Mouse (Mus musculus): ENCODE results near the gene H2-T22. TPM values are rescaled to one million over a fixed set of nuclear protein-coding genes. Genes with fewer than 3 reads are reported as not detected.

H2-T22 gene
- 87.9 to 100 TPM (median 90.8 TPM) in 4 replicates for total RNA-seq (2023; ENCODE audit: inconsistent age)

GRCm38 (mm10) chr17:36042610-36043169 is at the start of gene H2-T22, which contains the start of gene Gm6034:
Gene H2-T22 (minus strand): TSS chr17:36042747.
Gene Gm6034 (plus strand): TSS chr17:36042961.

GRCm38 (mm10) chr17:36058362-36058761 is 15.8 kb upstream of the H2-T22 start, which contains the start of gene Gm11127:
Gene Gm11127 (minus strand): TSS chr17:36058371.

DNA sequence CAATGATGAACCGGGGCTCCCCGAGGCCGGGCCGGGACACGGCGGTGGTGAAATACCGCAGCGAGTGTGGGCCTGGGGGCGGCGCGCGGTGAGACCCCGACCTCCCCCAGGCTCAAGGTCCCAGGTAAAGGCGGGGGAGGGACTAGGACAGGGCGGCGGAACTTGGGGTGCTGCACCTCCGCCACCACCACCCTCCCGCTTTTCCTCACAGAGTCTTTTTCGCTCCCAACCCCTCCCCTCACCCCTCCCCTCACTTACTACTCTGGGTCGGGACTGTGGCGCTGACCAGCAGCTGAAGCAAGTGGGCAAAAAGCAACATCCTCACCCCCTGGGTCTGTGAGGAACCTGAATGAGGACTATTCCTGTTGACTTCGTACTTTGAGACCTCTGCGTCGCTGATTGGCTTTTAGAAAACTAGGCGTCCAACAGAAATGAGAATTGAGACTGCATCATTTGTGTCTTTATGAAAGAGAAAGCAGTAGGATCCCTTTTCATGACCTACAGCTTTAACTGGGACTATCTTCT is 10.1 kb downstream of the H2-T22 start, which contains the start of gene H2-T23:
Gene H2-T23, minus strand, starts transcription at position 505 of the 525 bp plus-strand sequence.

GRCm38 (mm10) chr17:36020191-36021073 is 22.1 kb downstream of the H2-T22 start, which contains the start of gene H2-T24:
Gene H2-T24 (minus strand): TSS chr17:36020560.

Other genes starting within 250 kb of the H2-T22 start
- 0.63 to 0.99 TPM (median 0.78 TPM) in 3 of 4 replicates, not detected in the other for gene Ier3, start 221.1 kb downstream of the H2-T22 start, total RNA-seq (2023; ENCODE audit: inconsistent age)
- 16.0 to 20.9 TPM (median 18.6 TPM) in 4 replicates for gene Flot1, start 219.5 kb downstream of the H2-T22 start, total RNA-seq (2023; ENCODE audit: inconsistent age)
- 262 to 275 TPM (median 274 TPM) in 4 replicates for gene Tubb5, start 204.4 kb downstream of the H2-T22 start, total RNA-seq (2023; ENCODE audit: inconsistent age)
- 71.4 to 86.6 TPM (median 79.7 TPM) in 4 replicates for gene Mdc1, start 201.2 kb downstream of the H2-T22 start, total RNA-seq (2023; ENCODE audit: inconsistent age)
- gene Nrm, start 181.4 kb downstream of the H2-T22 start, total RNA-seq (2023; ENCODE audit: inconsistent age): 80.2 to 95.7 TPM (median 86.5 TPM) in 4 replicates
- gene Ppp1r18, start 177.2 kb downstream of the H2-T22 start, total RNA-seq (2023; ENCODE audit: inconsistent age): 209 to 233 TPM (median 217 TPM) in 4 replicates
- 103 to 128 TPM (median 115 TPM) in 4 replicates for gene Dhx16, start 162.9 kb downstream of the H2-T22 start, total RNA-seq (2023; ENCODE audit: inconsistent age)
- gene 2310061I04Rik, start 145.3 kb downstream of the H2-T22 start, total RNA-seq (2023; ENCODE audit: inconsistent age): 16.2 to 22.4 TPM (median 19.8 TPM) in 4 replicates
- gene Atat1, start 132.7 kb downstream of the H2-T22 start, total RNA-seq (2023; ENCODE audit: inconsistent age): 14.7 to 21.4 TPM (median 18.2 TPM) in 4 replicates
- gene Mrps18b, start 126.4 kb downstream of the H2-T22 start, total RNA-seq (2023; ENCODE audit: inconsistent age): 69.7 to 78.6 TPM (median 73.2 TPM) in 4 replicates
- gene Ppp1r10, start 126.3 kb downstream of the H2-T22 start, total RNA-seq (2023; ENCODE audit: inconsistent age): 159 to 172 TPM (median 168 TPM) in 4 replicates
- 114 to 128 TPM (median 125 TPM) in 4 replicates for gene Abcf1, start 73.0 kb downstream of the H2-T22 start, total RNA-seq (2023; ENCODE audit: inconsistent age)
- gene Gnl1, start 62.9 kb downstream of the H2-T22 start, total RNA-seq (2023; ENCODE audit: inconsistent age): 72.2 to 88.6 TPM (median 80.9 TPM) in 4 replicates
- 83.4 to 98.8 TPM (median 91.2 TPM) in 4 replicates for gene Prr3, start 62.5 kb downstream of the H2-T22 start, total RNA-seq (2023; ENCODE audit: inconsistent age)
- 41.2 to 56.0 TPM (median 48.9 TPM) in 4 replicates for gene H2-T24, start 22.2 kb downstream of the H2-T22 start, total RNA-seq (2023; ENCODE audit: inconsistent age)
- 313 to 352 TPM (median 345 TPM) in 4 replicates for gene H2-T23, start 9.9 kb downstream of the H2-T22 start, total RNA-seq (2023; ENCODE audit: inconsistent age)
- gene Gm6034, start 214 bp upstream of the H2-T22 start, total RNA-seq (2023; ENCODE audit: inconsistent age): 0.35 to 1.7 TPM (median 0.96 TPM) in 3 of 4 replicates, not detected in the other
- gene Gm11127, start 15.6 kb upstream of the H2-T22 start, total RNA-seq (2023; ENCODE audit: inconsistent age): 58.1 to 68.2 TPM (median 65.7 TPM) in 4 replicates
- gene Gm19684, start 78.9 kb upstream of the H2-T22 start, total RNA-seq (2023; ENCODE audit: inconsistent age): 0.70 to 2.7 TPM (median 2.0 TPM) in 4 replicates
- 15.0 to 19.5 TPM (median 18.6 TPM) in 4 replicates for gene Gm7030, start 86.7 kb upstream of the H2-T22 start, total RNA-seq (2023; ENCODE audit: inconsistent age)
- 0.93 TPM in 1 of 4 replicates, not detected in the others for gene Gm8909, start 125.8 kb upstream of the H2-T22 start, total RNA-seq (2023; ENCODE audit: inconsistent age)
- gene H2-T3, start 147.5 kb upstream of the H2-T22 start, total RNA-seq (2023; ENCODE audit: inconsistent age): not detected in 4 replicates
- 64.8 to 74.6 TPM (median 67.0 TPM) in 4 replicates for gene Rpp21, start 215.3 kb upstream of the H2-T22 start, total RNA-seq (2023; ENCODE audit: inconsistent age)
- gene Trim39, start 229.5 kb upstream of the H2-T22 start, total RNA-seq (2023; ENCODE audit: inconsistent age): 83.2 to 83.7 TPM (median 83.4 TPM) in 4 replicates
- not detected in 4 replicates for gene H2-M10.2, start 243.7 kb upstream of the H2-T22 start, total RNA-seq (2023; ENCODE audit: inconsistent age)